Comparison of ENCODE assay signal across 15 mouse cellular contexts in genomic region chr13:8842273-8842672, GRCm38 (mm10).
"Had no signal": no experiment of that assay in that cellular context is flagged by ENCODE, and none has a peak within 500 bp of the region (broad histone marks: within the 10 kb centered on the region; RNA-seq: fewer than 3 reads in every experiment).

No protein-coding gene starts in this region.

- DNase-seq: kidney, adult 9 months; kidney, postnatal 10 days; layer of hippocampus, adult 9-11 months; layer of hippocampus, postnatal 36 days; lung, embryonic 14.5 days; lung, postnatal 10 days; midbrain, embryonic 14.5 days; right cerebral cortex, postnatal 4 days; spleen, adult 18-20 months; thymus, postnatal 36 days had no signal

- H3K27ac ChIP-seq: limb, embryonic 15.5 days; liver, embryonic 12.5 days; midbrain, embryonic 10.5 days; neural tube, embryonic 12.5 days; stomach, embryonic 15.5 days had no signal

- H3K27me3 ChIP-seq: limb, embryonic 15.5 days; liver, embryonic 12.5 days; neural tube, embryonic 12.5 days; stomach, embryonic 15.5 days had no signal

- H3K9ac ChIP-seq: limb, embryonic 15.5 days; liver, embryonic 12.5 days; lung, embryonic 14.5 days; neural tube, embryonic 12.5 days; stomach, embryonic 15.5 days had no signal

- H3K4me1 ChIP-seq: limb, embryonic 15.5 days; midbrain, embryonic 10.5 days; neural tube, embryonic 12.5 days; stomach, embryonic 15.5 days had no signal

- H3K9me3 ChIP-seq: limb, embryonic 15.5 days; liver, embryonic 12.5 days; midbrain, embryonic 10.5 days; neural tube, embryonic 12.5 days; stomach, embryonic 15.5 days had no signal

- H3K4me3 ChIP-seq: limb, embryonic 15.5 days; liver, embryonic 12.5 days; midbrain, embryonic 10.5 days; neural tube, embryonic 12.5 days; stomach, embryonic 15.5 days had no signal

- ATAC-seq: liver, embryonic 12.5 days had no signal
